Mouse (Mus musculus) heart, adult 2 months (tissue): ENCODE results near the gene Hist1h4m.

ENCODE experiments used
- CTCF ChIP-seq: fragments of 200-600 bp; IDR thresholded peaks from 2 replicates; pipeline ENCODE4 v1.8.1; 2022; ENCODE audit warnings: antibody characterized with exemption, mild to moderate bottlenecking, moderate library complexity
- POLR2A ChIP-seq: fragments of 200-500 bp; IDR thresholded peaks from 2 replicates; pipeline ENCODE4 v1.6.1; 2011; ENCODE audit warnings: mild to moderate bottlenecking, low read depth, low read length, control low read depth; ENCODE audit not compliant: insufficient read depth

- TF ChIP-seq POLR2A, result no peak
- TF ChIP-seq CTCF, result no peak
These were observed 40.8 kb downstream of the Hist1h4m start for GRCm38 (mm10) chr13:21852215-21852945.
